Mouse (Mus musculus) lung, embryonic 16.5 days (tissue): ENCODE results near the gene Nptxr. TPM values are rescaled to one million over a fixed set of nuclear protein-coding genes. Genes with fewer than 3 reads are reported as not detected.

ENCODE experiments used
- ATAC-seq: fragments of 200-750 bp; cut with Nextera tagmentation; 2 replicates; pipeline ENCODE4 v1.8.0; 2017; ENCODE audit warnings: low read depth, mild to moderate bottlenecking, moderate library complexity
- H3K27ac ChIP-seq: fragments of 300-500 bp; sonication (generic); 2 replicates; pipeline ENCODE4 v1.5.1; 2014; ENCODE audit warnings: mild to moderate bottlenecking, control low read depth, low read length
- H3K27me3 ChIP-seq: fragments of 300-500 bp; sonication (generic); 2 replicates; pipeline ENCODE4 v1.6.1; 2014; ENCODE audit warnings: low read depth, low read length, mixed read lengths; ENCODE audit not compliant: control insufficient read depth, insufficient read depth
- H3K36me3 ChIP-seq: fragments of 300-500 bp; sonication (generic); 2 replicates; pipeline ENCODE4 v1.6.1; 2014; ENCODE audit warnings: low read length; ENCODE audit not compliant: control insufficient read depth, insufficient read depth
- H3K4me1 ChIP-seq: fragments of 300-500 bp; sonication (generic); replicated peaks from 2 replicates; pipeline ENCODE4 v1.6.1; 2014; ENCODE audit warnings: low read length, mixed read lengths; ENCODE audit not compliant: control insufficient read depth, insufficient read depth
- H3K4me2 ChIP-seq: fragments of 300-500 bp; sonication (generic); 2 replicates; pipeline ENCODE4 v1.6.1; 2014; ENCODE audit warnings: low read depth, low read length, control low read depth
- H3K4me3 ChIP-seq: fragments of 300-500 bp; sonication (generic); 2 replicates; pipeline ENCODE4 v1.5.1; 2014; ENCODE audit warnings: mild to moderate bottlenecking, low read length, control low read depth
- H3K9ac ChIP-seq: fragments of 300-500 bp; sonication (generic); 2 replicates; pipeline ENCODE4 v1.6.1; 2014; ENCODE audit warnings: low read length, control low read depth
- H3K9me3 ChIP-seq: fragments of 300-500 bp; sonication (generic); 2 replicates; pipeline ENCODE4 v1.6.1; 2016; ENCODE audit warnings: low read length; ENCODE audit not compliant: control insufficient read depth
- WGBS: fragments of 180-500 bp; shearing (Covaris S2); extraction: QIAGEN DNeasy Blood & Tissue Kit; methylation state at CpG from one replicate; pipeline ENCODE4 v1.1.7; 2014; 5-methylcytosine and 5-hydroxymethylcytosine counted together
- polyA plus RNA-seq: library from polyadenylated mRNA; unstranded; fragments of >200 nt; fragmentation: Nextera tagmentation; extraction: Ambion mirVana; gene quantifications from 2 replicates; pipeline ENCODE4 v1.2.1, GENCODE M21; 2015

The Nptxr gene
- polyA plus RNA-seq, 1 experiment from 2014 or later: 2.4 TPM

DNA sequence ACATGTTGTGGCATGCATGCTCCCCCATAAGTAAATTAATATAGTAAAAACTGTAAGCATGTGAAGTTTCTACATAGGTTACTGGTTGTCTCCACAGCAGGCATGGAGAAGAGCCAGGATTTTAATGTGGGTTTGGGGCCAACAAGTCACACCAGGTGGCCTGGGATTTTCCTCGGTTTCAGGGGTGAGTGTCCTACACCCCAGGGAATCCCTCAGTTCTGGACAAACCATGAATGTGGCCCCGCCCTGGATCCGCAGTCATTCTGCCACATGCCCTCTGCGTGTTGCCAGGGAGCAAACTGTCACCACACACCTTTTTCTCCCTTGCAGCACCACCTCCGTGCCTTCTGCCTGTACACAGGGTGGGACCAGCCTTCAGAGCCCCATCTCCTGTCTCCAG is 4.1 kb upstream of the Nptxr start:
- Histone ChIP-seq H3K9me3 (no peaks in the 10 kb centered on the region), H3K9ac (no peak overlapping the region), H3K4me1 (peaks cover 10% of the 10 kb centered on the region; the same call in 1 of the 2 replicates), H3K4me2 (no peak overlapping the region), H3K4me3 (no peak overlapping the region), H3K36me3 (no peaks in the 10 kb centered on the region), H3K27ac (no peak overlapping the region), H3K27me3 (peaks cover 32% of the 10 kb centered on the region)
- no peak for ATAC-seq
- WGBS: 44% methylated on average over 5 of the region's 5 CpGs

DNA sequence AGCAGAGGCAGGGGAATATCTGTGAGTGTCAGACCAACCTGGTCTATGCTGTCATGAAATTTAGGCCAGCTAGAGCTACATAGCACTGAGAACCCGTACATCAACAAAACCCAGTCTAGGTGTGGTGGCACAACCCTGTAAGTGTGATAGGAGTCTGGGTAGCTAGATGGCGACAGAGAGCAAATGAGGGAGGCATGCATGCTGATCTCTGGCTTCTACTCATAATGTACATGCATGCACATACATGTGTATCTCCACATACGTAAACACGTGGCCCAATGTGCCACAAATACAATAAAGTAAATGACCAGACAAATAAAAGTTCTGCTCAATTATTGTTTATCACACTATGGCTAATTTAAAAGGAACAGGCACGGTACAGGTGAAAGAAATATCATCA is 3.5 kb upstream of the Nptxr start:
- Histone ChIP-seq H3K9ac (no peak overlapping the region), H3K27ac (no peak overlapping the region), H3K27me3 (peaks cover 38% of the 10 kb centered on the region), H3K36me3 (no peaks in the 10 kb centered on the region), H3K4me3 (no peak overlapping the region), H3K4me1 (peaks cover 11% of the 10 kb centered on the region; the same call in 1 of the 2 replicates), H3K4me2 (no peak overlapping the region), H3K9me3 (no peaks in the 10 kb centered on the region)
- WGBS: 24% methylated on average over 5 of the region's 5 CpGs
- no peak for ATAC-seq

DNA sequence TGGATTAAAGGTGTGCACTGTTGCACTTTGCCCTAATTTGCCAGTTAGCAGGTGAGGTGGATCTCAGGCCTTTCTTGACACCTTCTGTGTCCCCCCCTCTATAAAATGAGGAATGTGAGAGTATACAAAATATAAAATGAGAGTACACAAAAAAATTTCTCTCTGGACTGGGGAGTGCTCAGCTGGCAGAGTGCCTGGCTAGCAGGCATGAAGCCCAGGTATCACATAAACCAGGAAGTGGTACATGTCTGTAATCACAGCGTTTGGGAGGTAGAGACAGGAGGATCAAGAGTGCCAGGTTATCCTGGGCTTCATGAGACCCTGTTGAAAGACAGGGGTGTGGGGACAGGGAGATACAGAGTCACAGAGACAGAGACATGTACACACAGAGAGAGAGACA is 2.5 kb upstream of the Nptxr start:
- Histone ChIP-seq H3K4me1 (peaks cover 11% of the 10 kb centered on the region; the same call in 1 of the 2 replicates), H3K36me3 (no peaks in the 10 kb centered on the region), H3K4me3 (no peak overlapping the region), H3K4me2 (no peak overlapping the region), H3K9ac (no peak overlapping the region), H3K27ac (no peak overlapping the region), H3K9me3 (no peaks in the 10 kb centered on the region), H3K27me3 (peaks cover 49% of the 10 kb centered on the region)
- 13% methylated on average over 1 of the region's 1 CpGs for WGBS
- no peak for ATAC-seq

DNA sequence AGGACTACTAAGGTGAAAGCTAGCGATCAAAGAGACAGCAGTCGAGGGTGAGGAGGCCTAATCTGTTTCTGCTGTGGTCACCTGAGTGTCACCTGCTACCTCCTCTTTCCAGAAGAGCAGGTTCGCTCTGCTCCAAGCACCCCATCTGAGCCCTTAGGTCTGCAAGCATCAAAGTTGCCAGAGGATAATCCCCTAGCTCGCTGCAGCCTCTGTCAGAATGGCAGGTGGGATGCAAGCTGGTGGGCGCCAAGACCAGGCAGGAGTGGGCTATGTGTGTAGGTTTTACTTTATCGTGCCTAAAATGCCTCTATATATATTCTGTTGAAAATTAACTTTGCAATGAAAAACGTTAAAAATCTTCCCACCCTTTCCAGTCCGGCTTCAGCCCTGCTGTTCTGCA is 680 bp upstream of the Nptxr start:
- no peak overlapping the region for H3K9ac ChIP-seq
- WGBS: 19% methylated on average over 8 of the region's 8 CpGs
- H3K4me3 ChIP-seq: no peak overlapping the region
- no peak overlapping the region for H3K27ac ChIP-seq
- no peak for ATAC-seq
- H3K36me3 ChIP-seq: no peaks in the 10 kb centered on the region
- no peaks in the 10 kb centered on the region for H3K9me3 ChIP-seq
- H3K27me3 ChIP-seq: peaks cover 53% of the 10 kb centered on the region
- no peak overlapping the region for H3K4me2 ChIP-seq
- H3K4me1 ChIP-seq: peaks cover 11% of the 10 kb centered on the region; the same call in 1 of the 2 replicates

DNA sequence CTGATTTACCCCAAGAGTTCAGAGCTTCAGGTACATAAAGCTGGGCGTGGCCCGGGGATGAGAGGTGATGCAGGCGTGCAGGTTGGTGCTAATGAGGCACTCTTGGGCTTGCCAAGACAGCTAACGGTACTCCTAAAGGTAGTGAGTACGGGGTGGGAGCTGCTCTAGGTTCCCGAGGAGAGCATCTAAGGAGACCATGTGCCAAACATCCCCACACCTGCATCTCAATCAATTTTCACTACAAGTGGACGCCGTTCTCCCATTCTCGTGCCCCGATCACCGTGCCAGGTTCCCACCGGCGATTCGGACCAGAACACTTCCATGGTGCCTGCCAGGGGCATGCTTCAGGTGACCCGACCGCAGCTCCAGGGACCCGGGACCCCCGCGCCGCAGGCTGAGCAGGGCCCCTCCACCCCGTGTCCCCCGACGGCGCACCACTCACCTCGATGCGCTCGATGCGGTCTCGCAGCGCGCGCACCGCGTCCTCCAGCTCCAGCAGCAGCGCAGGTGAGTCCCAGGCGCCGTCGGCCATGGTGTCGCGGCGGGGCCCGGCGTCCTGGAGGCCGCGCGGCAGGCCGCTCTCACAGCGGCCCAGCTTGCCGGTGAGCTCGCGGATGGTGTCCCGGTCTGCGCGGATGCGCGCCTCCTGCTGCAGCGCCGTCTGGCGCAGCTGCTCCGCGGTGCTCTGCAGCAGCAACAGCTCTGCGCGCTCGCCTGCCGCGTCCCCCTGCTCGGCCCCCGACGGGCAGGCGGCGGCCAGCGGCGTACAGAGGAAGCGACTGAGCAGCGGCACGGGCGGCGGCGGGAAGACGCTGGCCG is 824 bp downstream of the Nptxr start:
- Histone ChIP-seq H3K9ac (peak overlapping the region; percentile 66), H3K9me3 (no peaks in the 10 kb centered on the region), H3K27me3 (peaks cover 52% of the 10 kb centered on the region), H3K4me3 (peak overlapping the region; percentile 67), H3K4me1 (peaks cover 11% of the 10 kb centered on the region; the same call in 1 of the 2 replicates), H3K27ac (no peak overlapping the region), H3K4me2 (peak overlapping the region; percentile 95), H3K36me3 (no peaks in the 10 kb centered on the region)
- 5% methylated on average over 68 of the region's 81 CpGs for WGBS
- ATAC-seq: peak; percentile 64

DNA sequence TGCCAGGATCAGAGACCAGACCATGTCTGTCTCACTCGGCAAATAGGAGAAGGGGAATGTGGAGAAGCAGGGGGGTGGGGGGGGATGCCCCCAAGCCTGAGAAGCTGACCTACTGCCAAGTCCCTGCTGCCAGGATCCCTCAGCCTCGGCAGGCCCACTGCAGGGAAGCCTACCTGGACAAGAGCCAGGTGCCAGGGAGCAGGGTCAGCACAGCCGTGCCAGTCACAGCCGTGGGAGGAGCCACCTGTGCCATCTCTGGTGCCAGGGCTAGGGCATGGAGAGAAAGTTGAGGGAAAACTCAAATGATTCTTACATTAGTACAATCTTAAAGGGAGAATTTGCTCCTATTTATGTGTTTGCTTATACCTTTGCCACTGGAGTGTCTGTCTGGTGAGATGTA is 2.3 kb downstream of the Nptxr start:
- no peak overlapping the region for H3K4me3 ChIP-seq
- H3K9me3 ChIP-seq: no peaks in the 10 kb centered on the region
- no peak for ATAC-seq
- peaks cover 48% of the 10 kb centered on the region for H3K27me3 ChIP-seq
- 49% methylated on average over 4 of the region's 4 CpGs for WGBS
- no peak overlapping the region for H3K9ac ChIP-seq
- H3K4me1 ChIP-seq: peaks cover 11% of the 10 kb centered on the region; the same call in 1 of the 2 replicates
- no peak overlapping the region for H3K4me2 ChIP-seq
- H3K36me3 ChIP-seq: no peaks in the 10 kb centered on the region
- no peak overlapping the region for H3K27ac ChIP-seq

DNA sequence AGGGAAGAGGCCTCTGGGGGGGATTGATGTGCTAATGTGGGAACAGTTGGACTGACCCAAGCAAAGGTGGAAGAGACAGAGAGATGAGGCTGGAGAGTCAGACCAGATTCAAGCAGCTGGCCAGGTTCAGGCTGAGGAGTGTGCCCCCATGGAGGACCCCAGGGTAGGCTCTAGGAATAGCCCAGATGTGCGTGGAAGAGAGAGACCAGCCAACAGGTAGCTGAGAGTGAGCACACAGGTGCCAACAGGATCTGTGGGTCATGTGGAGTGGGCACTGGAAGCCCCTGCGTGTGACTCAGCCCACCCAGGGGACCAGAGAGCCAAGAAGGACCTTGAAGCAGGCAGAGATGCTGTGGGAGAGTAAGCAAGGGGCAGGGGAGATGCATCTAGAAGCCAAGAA is 2.9 kb downstream of the Nptxr start:
- Histone ChIP-seq H3K4me3 (no peak overlapping the region), H3K4me2 (no peak overlapping the region), H3K9me3 (no peaks in the 10 kb centered on the region), H3K36me3 (no peaks in the 10 kb centered on the region), H3K9ac (no peak overlapping the region), H3K27ac (no peak overlapping the region), H3K27me3 (peaks cover 48% of the 10 kb centered on the region), H3K4me1 (peaks cover 11% of the 10 kb centered on the region; the same call in 1 of the 2 replicates)
- 61% methylated on average over 2 of the region's 2 CpGs for WGBS
- ATAC-seq: no peak

DNA sequence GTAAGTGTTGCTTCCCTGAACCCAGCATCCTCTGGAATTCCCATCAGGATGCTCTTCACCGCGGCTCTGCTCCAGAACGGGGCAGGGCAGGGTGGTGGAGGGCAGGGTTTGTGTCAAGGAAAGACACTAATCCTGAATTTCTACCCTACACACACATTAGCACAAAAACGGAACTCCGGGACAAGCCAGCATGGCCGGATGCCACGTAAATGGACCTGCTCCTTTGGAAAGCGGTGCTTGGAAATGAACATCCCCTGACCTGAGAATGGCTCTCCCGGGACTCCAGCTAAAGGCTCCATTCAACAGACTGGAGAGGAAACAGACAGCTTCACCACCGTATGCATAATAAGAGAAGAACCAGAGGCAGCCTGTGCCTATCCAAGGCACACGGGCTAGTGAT is 3.9 kb downstream of the Nptxr start:
- WGBS: 61% methylated on average over 11 of the region's 11 CpGs
- Histone ChIP-seq H3K4me1 (peaks cover 11% of the 10 kb centered on the region; the same call in 1 of the 2 replicates), H3K9ac (no peak overlapping the region), H3K27me3 (peaks cover 39% of the 10 kb centered on the region), H3K9me3 (no peaks in the 10 kb centered on the region), H3K36me3 (no peaks in the 10 kb centered on the region), H3K4me3 (no peak overlapping the region), H3K4me2 (no peak overlapping the region), H3K27ac (no peak overlapping the region)
- no peak for ATAC-seq

DNA sequence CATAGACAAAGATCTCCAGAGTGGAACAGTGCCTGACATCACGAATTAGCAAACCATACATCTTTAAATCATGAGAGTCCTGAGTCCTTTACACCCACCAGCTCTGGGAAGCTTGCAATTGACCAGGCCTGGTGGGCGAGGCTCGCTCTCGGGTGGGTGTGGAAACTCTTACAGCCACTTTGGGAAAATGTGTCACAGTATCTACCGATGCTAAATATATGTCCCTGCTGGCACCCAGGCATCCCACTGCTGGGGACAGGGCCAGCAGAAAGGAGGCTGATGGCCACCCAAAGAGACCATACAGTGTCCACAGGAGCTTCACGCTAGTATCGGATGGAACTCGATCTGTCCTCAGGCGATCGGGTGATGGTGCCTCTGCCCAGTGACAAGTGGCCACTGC is 6.0 kb downstream of the Nptxr start:
- no peak overlapping the region for H3K27ac ChIP-seq
- no peak overlapping the region for H3K9ac ChIP-seq
- H3K27me3 ChIP-seq: peaks cover 20% of the 10 kb centered on the region
- 87% methylated on average over 10 of the region's 10 CpGs for WGBS
- peaks cover under 1% of the 10 kb centered on the region; the same call in 1 of the 2 replicates for H3K4me1 ChIP-seq
- no peak for ATAC-seq
- H3K4me2 ChIP-seq: no peak overlapping the region
- H3K36me3 ChIP-seq: no peaks in the 10 kb centered on the region
- H3K9me3 ChIP-seq: no peaks in the 10 kb centered on the region
- H3K4me3 ChIP-seq: no peak overlapping the region
